9 mouse cellular contexts compared by ENCODE assay signal in genomic region chr10:83069791-83070190, GRCm38 (mm10).
DNase-seq lines count a peak whose midpoint lies in the region; ATAC-seq lines count a peak whose summit lies in the region.
"Had no signal": no experiment of that assay in that cellular context is flagged by ENCODE, and none has a peak within 500 bp of the region (broad histone marks: within the 10 kb centered on the region; RNA-seq: fewer than 3 reads in every experiment).

No protein-coding gene starts in this region.

- H3K4me3 ChIP-seq in forebrain, embryonic 10.5 days, result no peak overlapping the region
- no peak overlapping the region for H3K4me3 ChIP-seq in forebrain, embryonic 13.5 days

- H3K9ac ChIP-seq in forebrain, embryonic 13.5 days, result no peak overlapping the region
- H3K9ac ChIP-seq: liver, embryonic 14.5 days had no signal

- no peak for ATAC-seq in forebrain, embryonic 13.5 days
- ATAC-seq in activated CD4-positive, CD25-positive, alpha-beta regulatory T cell, adult 4 months, result no peak

- H3K27ac ChIP-seq in forebrain, embryonic 10.5 days, result 0 out of 2 replicates have a peak overlapping the region, but pooled peaks have one; percentile 41
- H3K27ac ChIP-seq in forebrain, embryonic 13.5 days, result no peak overlapping the region
- H3K27ac ChIP-seq: liver, embryonic 14.5 days had no signal

- no peaks in the 10 kb centered on the region for H3K27me3 ChIP-seq in forebrain, embryonic 10.5 days (ENCODE audit: poor library complexity, severe bottlenecking)
- no peaks in the 10 kb centered on the region for H3K27me3 ChIP-seq in forebrain, embryonic 13.5 days

- peak; percentile 22 for DNase-seq in forebrain, embryonic 10.5 days (ENCODE audit: extremely low spot score, low spot score)
- peak; percentile 20 for DNase-seq in urinary bladder, postnatal 25 days (ENCODE audit: low spot score)
- no peak for DNase-seq in urinary bladder, adult 2 months (ENCODE audit: low spot score)
- DNase-seq in heart, postnatal 36 days, result peak; percentile 17 to 35
- peak; percentile 31 for DNase-seq in testis, postnatal 14 days (ENCODE audit: low spot score)
- no peak for DNase-seq in frontal cortex, postnatal 36 days (ENCODE audit: low spot score in 2 of 2)

- H3K4me1 ChIP-seq in forebrain, embryonic 10.5 days, result peaks cover 35% of the 10 kb centered on the region
- 0 out of 2 replicates have a peak, but pooled peaks cover 15% of the 10 kb centered on the region for H3K4me1 ChIP-seq in forebrain, embryonic 13.5 days

- no peak overlapping the region for H3K4me2 ChIP-seq in forebrain, embryonic 13.5 days

- H3K9me3 ChIP-seq in forebrain, embryonic 10.5 days, result no peaks in the 10 kb centered on the region
- no peaks in the 10 kb centered on the region for H3K9me3 ChIP-seq in forebrain, embryonic 13.5 days (replicated peaks)

- intact Hi-C loops in heart, postnatal 36 days (cut with DNase I), result no loop called here

- no peaks in the 10 kb centered on the region for H3K36me3 ChIP-seq in forebrain, embryonic 10.5 days (replicated peaks)
- no peaks in the 10 kb centered on the region for H3K36me3 ChIP-seq in forebrain, embryonic 13.5 days (ENCODE audit: poor library complexity, severe bottlenecking)

- WGBS in forebrain, embryonic 10.5 days, result 3% methylated on average over 5 of the region's 5 CpGs
- WGBS in forebrain, embryonic 13.5 days, result 15% methylated on average over 5 of the region's 5 CpGs

Comparison
In these comparisons a context has a peak if more than half of its experiments do, and no peak if none do; other contexts are left out.
1. DNase-seq: peak in forebrain, embryonic 10.5 days (single experiment), urinary bladder, postnatal 25 days (single experiment), heart, postnatal 36 days (2 of 2) and testis, postnatal 14 days (single experiment); none in urinary bladder, adult 2 months (single experiment) and frontal cortex, postnatal 36 days (0 of 2).